Mouse (Mus musculus): Measurements from ENCODE around the gene Olfr156.

DNA sequence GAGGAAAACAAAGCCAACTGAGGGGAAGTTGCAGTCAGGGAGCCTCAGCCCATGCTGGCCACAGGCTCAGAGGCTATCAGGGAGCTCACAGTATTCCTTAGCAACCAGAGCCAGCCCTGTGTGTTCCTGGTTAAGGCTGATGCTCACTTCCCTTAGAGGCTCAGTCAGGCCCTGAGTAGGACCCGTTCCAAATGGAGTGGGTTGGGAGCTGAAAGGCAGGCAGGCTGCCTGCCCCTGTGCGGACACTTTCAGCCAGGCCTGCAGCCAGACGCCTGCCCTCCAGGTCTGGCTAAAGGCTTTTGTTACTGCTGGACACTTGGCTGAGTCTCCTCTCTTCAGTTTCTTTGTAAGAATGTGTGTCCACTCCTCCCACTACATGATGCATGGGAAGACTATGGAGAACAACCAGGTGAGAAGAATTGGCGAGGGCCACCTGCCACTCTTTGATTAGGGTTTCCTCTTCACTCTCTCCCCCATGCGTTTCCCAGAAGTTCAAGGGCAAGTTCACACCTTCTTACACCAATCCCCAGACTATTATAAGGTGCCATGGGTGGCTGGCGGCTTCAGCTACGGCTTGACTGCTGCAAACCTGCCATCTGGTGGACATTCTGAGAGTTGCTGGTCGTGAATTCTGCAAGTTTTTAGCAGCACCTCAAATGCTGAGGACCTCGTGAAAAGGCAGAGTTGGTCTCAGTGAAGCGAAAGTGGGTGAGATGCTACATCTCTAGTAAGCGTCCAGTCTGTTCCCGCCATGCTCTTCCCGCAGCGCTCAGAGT lies 37.2 kb upstream of the Olfr156 start:
- TF ChIP-seq GATA1 (IDR thresholded peaks at IDR 0.05; ENCODE audit: borderline replicate concordance, low read length) (no peak), FLI1 (IDR thresholded peaks at IDR 0.05; ENCODE audit: low read length) (no peak)

All from megakaryocyte, embryonic 14.5 days (primary cell).